Mouse (Mus musculus) left cerebral cortex, postnatal 14 days (tissue): ENCODE results near the gene Olfr969. TPM values are rescaled to one million over a fixed set of nuclear protein-coding genes. Genes with fewer than 3 reads are reported as not detected.
"Not testable (repeated sequence)": the region's sequence is repeated elsewhere in the genome, so short reads cannot be mapped to it uniquely, and the experiment has no call there.

Experiments
- DNase-seq, 2 experiments: peaks; one replicate each; pipeline ENCODE4 v3.0.0; 2021 to 2022; ENCODE audit warnings: low spot score in 2 of 2, mixed read lengths in 1 of 2
- intact Hi-C: fragments of 180-260 bp; cut with DNase I; formaldehyde crosslinking; loops from one replicate; pipeline ENCODE4 v1.15.1; 2025
- long read RNA-seq, 2 experiments: library from polyadenylated mRNA; stranded (forward); transcript quantifications; one replicate each; pipeline ENCODE4 v2.0.0; 2021
- total RNA-seq, 2 experiments: library from RNA; stranded (reverse); gene quantifications; 2 replicates each; pipeline ENCODE4 v1.2.3; 2021

Gene Olfr969
- total RNA-seq = not detected
- long read RNA-seq, experiment 1 = 0 reads
- long read RNA-seq, experiment 2 = 0 reads

DNA sequence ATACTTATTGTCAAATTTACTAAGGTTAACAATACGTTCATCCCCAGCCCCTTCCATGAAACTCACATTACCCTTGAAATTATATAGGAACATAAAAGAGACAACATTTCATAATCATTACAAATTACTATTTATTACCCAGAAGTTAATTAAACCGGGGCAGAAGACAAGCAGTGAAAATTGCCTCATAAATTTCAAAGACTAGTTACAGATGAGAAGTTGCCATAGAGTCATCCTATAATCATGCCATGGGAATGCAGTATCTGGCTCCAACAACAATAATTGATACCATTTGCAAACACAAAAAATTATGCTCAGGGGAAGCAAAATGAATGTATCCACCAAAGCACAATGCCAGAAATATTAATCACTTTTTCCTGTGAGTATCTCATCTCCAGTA lies at the start of gene Olfr969:
Gene Olfr969, plus strand, starts transcription at position 388 of the 400 bp plus-strand sequence.
- no peak for DNase-seq
- intact Hi-C loops = no loop called here

DNA sequence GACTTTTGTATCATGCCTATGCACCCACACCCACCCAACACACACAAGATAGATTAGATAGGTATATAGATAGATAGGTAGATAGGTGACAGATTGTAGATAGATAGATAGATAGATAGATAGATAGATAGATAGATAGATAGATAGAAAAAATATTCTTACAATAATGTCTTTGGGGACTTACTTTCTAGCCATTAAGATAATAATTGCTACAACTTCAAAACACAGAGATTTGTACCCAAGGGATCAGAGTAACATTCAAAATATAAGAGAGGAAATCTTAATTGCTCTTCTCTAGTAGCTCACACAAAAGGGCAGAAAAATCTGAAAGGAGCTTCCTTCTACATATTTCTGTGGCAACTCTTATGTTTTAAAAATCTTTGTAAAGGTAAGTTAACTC lies 44.8 kb upstream of the Olfr969 start, which contains the start of gene Olfr967:
Gene Olfr967, plus strand, starts transcription at position 301 of the 400 bp plus-strand sequence.
- no peak for DNase-seq
- intact Hi-C loops = no loop called here

DNA sequence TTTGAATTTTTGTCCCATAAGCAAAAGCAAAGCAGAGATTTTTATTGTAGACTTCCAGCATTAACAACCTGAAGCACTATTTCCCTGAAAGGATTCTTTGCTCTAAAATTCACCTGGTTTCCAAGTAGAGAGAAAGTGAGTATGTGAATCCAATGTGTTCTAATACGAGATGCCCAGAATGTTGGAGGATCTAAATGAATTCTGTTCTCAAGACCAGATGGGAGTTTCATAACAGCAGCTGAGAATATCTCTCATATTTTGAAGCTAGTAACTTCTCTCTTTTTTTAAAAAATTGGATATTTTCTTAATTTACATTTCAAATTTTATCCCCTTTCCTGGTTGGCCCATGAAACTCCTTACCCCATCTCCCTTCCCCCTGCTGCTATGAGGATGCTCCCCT lies 44.3 kb upstream of the Olfr969 start:
- intact Hi-C loops = no loop called here
- peak in 1 of 2 experiments; percentile 18 for DNase-seq

DNA sequence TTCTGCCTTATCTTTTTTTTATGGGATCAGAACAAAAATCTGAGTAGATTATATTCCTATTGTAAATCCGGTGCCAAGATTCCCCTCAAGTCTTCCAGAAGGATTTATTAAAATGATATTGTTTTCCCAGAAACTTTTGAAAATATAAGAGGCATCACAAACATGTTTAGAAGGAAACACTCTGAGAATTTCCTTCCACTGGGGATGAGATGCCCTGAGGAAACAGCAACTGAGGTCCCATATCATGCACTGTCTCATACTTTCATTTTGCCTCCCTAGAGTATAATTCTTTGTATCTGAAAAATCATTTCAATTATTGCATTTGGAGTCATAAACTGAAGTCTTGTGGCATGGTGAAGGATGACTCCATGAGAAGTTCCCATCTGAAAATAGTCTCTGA lies 7.6 kb upstream of the Olfr969 start, which contains the start of gene Olfr968:
Gene Olfr968, minus strand, starts transcription at position 101 of the 400 bp plus-strand sequence.
- intact Hi-C loops = no loop called here
- DNase-seq = no peak

DNA sequence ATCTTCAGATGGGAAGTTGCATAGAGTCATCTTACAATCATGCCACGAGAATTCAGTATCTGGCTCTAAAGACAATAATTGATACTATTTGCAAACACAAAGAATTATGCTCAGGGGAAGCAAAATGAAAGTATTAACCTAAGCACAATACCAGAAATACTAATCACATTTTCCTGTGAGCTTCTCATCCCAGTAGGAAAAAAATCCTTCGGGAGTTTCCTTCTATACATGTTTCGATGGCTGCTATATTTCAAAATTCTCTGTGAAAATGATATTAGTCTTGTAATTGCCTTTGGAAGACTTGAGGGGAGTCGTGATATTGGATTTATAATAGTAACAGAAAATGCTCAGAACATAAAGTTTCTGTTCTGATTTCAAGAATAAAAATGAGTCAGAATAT lies 17.8 kb downstream of the Olfr969 start, which contains the start of gene Olfr970:
Gene Olfr970, plus strand, starts transcription at position 301 of the 400 bp plus-strand sequence.
- intact Hi-C loops = no loop called here
- no peak for DNase-seq

DNA sequence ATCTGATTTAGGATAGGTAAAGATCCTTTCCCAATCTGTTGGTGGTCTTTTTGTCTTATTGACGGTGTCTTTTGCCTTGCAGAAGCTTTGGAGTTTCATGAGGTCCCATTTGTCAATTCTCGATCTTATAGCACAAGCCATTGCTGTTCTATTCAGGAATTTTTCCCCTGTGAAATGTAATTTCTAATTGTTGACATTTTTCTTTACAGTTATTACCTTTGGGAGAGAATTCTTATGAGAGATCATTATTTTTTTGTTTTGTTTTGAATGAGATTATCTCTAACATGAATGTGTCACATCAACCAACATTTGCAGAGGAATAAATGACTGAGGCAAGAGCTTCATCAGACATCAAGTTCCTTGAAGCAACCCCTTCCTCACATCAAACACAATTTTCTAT lies 45.8 kb downstream of the Olfr969 start, which contains the start of gene Olfr971:
Gene Olfr971, plus strand, starts transcription at position 301 of the 400 bp plus-strand sequence.
- DNase-seq, intact Hi-C loops: not testable (repeated sequence)

Other genes with a start within 250 kb of the Olfr969 start
- gene Olfr958, start 236.9 kb upstream of the Olfr969 start, total RNA-seq = not detected
- not detected for gene Olfr959, start 215.4 kb upstream of the Olfr969 start, total RNA-seq
- gene AW551984, start 186.5 kb upstream of the Olfr969 start, total RNA-seq = 10 to 100 TPM in 1 of 2 experiments, 1 to 10 TPM in 1; 6.5 to 13.9 TPM
- gene Olfr148, start 180.3 kb upstream of the Olfr969 start, total RNA-seq = not detected
- gene Olfr960, start 169.6 kb upstream of the Olfr969 start, total RNA-seq = not detected
- gene Olfr961, start 145.9 kb upstream of the Olfr969 start, total RNA-seq = not detected
- gene Olfr963, start 123.7 kb upstream of the Olfr969 start, total RNA-seq = not detected
- not detected for gene Olfr149, start 83.8 kb upstream of the Olfr969 start, total RNA-seq
- gene Olfr965, start 79.6 kb upstream of the Olfr969 start, total RNA-seq = not detected
- not detected for gene Olfr150, start 60.0 kb upstream of the Olfr969 start, total RNA-seq
- gene Olfr967, start 44.7 kb upstream of the Olfr969 start, total RNA-seq = not detected
- not detected for gene Olfr968, start 7.7 kb upstream of the Olfr969 start, total RNA-seq
- not detected for gene Olfr970, start 17.9 kb downstream of the Olfr969 start, total RNA-seq
- gene Olfr971, start 45.9 kb downstream of the Olfr969 start, total RNA-seq = not detected
- not detected for gene Olfr972, start 75.5 kb downstream of the Olfr969 start, total RNA-seq
- not detected for gene Olfr229, start 116.4 kb downstream of the Olfr969 start, total RNA-seq
- gene Olfr974, start 146.6 kb downstream of the Olfr969 start, total RNA-seq = not detected
- not detected for gene Olfr975, start 161.1 kb downstream of the Olfr969 start, total RNA-seq
- gene Olfr976, start 170.2 kb downstream of the Olfr969 start, total RNA-seq = not detected
- gene Olfr978, start 201.2 kb downstream of the Olfr969 start, total RNA-seq = not detected
- not detected for gene Olfr979, start 212.5 kb downstream of the Olfr969 start, total RNA-seq
- not detected for gene Olfr980, start 218.6 kb downstream of the Olfr969 start, total RNA-seq
- gene Olfr981, start 230.5 kb downstream of the Olfr969 start, total RNA-seq = not detected